Mouse (Mus musculus): ENCODE results near the gene Pak3. TPM values are rescaled to one million over a fixed set of nuclear protein-coding genes. Genes with fewer than 3 reads are reported as not detected.

The Pak3 gene
- polyA plus RNA-seq, 1 experiment = 0.04 TPM

Other genes with a start within 250 kb of the Pak3 start
- gene Chrdl1, start 124.3 kb upstream of the Pak3 start, polyA plus RNA-seq (2012; rRNA removed) = 1.5 and 2.4 TPM in 2 replicates

Data from large intestine, adult 2 months (tissue).